Comparison of ENCODE assay signal across 23 mouse cellular contexts in genomic region chr9:122650862-122651261, GRCm38 (mm10).
DNase-seq lines count a peak whose midpoint lies in the region; ATAC-seq and TF ChIP-seq lines count a peak whose summit lies in the region.
"Had no signal": no experiment of that assay in that cellular context is flagged by ENCODE, and none has a peak within 500 bp of the region (broad histone marks: within the 10 kb centered on the region; RNA-seq: fewer than 3 reads in every experiment).

No protein-coding gene starts in this region.

- H3K4me2 ChIP-seq in forebrain, embryonic 16.5 days (ENCODE audit: low read length), result no peak overlapping the region
- H3K4me2 ChIP-seq: embryonic facial prominence, embryonic 13.5 days; embryonic facial prominence, embryonic 15.5 days; forebrain, embryonic 12.5 days had no signal

- no peak for TF ChIP-seq CTCF in left cerebral cortex, adult 2 months (IDR thresholded peaks at IDR 0.05)
- TF ChIP-seq CTCF in olfactory bulb, adult 2 months (IDR thresholded peaks at IDR 0.05; ENCODE audit: insufficient read depth, low read depth, low read length), result no peak

- 26% methylated on average over 3 of the region's 3 CpGs for WGBS in olfactory bulb, adult 2 months
- 92% methylated on average over 3 of the region's 3 CpGs for WGBS in forebrain, embryonic 16.5 days

- no peaks in the 10 kb centered on the region for H3K36me3 ChIP-seq in forebrain, embryonic 16.5 days (ENCODE audit: control insufficient read depth, insufficient read depth)
- H3K36me3 ChIP-seq: embryonic facial prominence, embryonic 13.5 days; embryonic facial prominence, embryonic 15.5 days; forebrain, embryonic 10.5 days; forebrain, embryonic 12.5 days had no signal

- no peak for ATAC-seq in forebrain, embryonic 16.5 days
- ATAC-seq: activated CD4-positive, CD25-positive, alpha-beta regulatory T cell, adult 4 months; forebrain, embryonic 14.5 days; forebrain, postnatal 0 days had no signal

- peaks cover 15% of the 10 kb centered on the region for H3K4me1 ChIP-seq in olfactory bulb, adult 2 months (ENCODE audit: control insufficient read depth, insufficient read depth, low read length)
- H3K4me1 ChIP-seq in forebrain, embryonic 16.5 days (replicated peaks; ENCODE audit: control insufficient read depth, insufficient read depth, low read length), result 0 out of 2 replicates have a peak, but pooled peaks cover 3% of the 10 kb centered on the region
- H3K4me1 ChIP-seq: embryonic facial prominence, embryonic 15.5 days had no signal

- peak overlapping the region; percentile 32; the same call in 1 of the 2 replicates for H3K27ac ChIP-seq in left cerebral cortex, adult 2 months
- H3K27ac ChIP-seq in olfactory bulb, adult 2 months (ENCODE audit: insufficient read depth, low read depth, low read length), result peak overlapping the region; percentile 34
- H3K27ac ChIP-seq in forebrain, embryonic 16.5 days (ENCODE audit: low read length), result no peak overlapping the region
- H3K27ac ChIP-seq: embryonic facial prominence, embryonic 13.5 days; embryonic facial prominence, embryonic 15.5 days; forebrain, embryonic 10.5 days; forebrain, embryonic 12.5 days had no signal

- intact Hi-C loops in left cerebral cortex, adult 2 months (cut with DNase I), result no loop called here

- H3K9me3 ChIP-seq in forebrain, embryonic 16.5 days (ENCODE audit: control insufficient read depth, low read length), result no peaks in the 10 kb centered on the region
- H3K9me3 ChIP-seq: embryonic facial prominence, embryonic 13.5 days; embryonic facial prominence, embryonic 15.5 days; forebrain, embryonic 10.5 days; forebrain, embryonic 12.5 days had no signal

- no peak overlapping the region for H3K9ac ChIP-seq in forebrain, embryonic 16.5 days (replicated peaks; ENCODE audit: low read depth, low read length)
- H3K9ac ChIP-seq: embryonic facial prominence, embryonic 13.5 days; embryonic facial prominence, embryonic 15.5 days; forebrain, embryonic 12.5 days; forebrain, postnatal 0 days had no signal

- no peak overlapping the region for H3K4me3 ChIP-seq in left cerebral cortex, adult 2 months
- no peak overlapping the region for H3K4me3 ChIP-seq in olfactory bulb, adult 2 months (ENCODE audit: insufficient read depth, low read depth, low read length)
- H3K4me3 ChIP-seq in forebrain, embryonic 16.5 days (replicated peaks; ENCODE audit: low read length), result no peak overlapping the region
- H3K4me3 ChIP-seq: embryonic facial prominence, embryonic 13.5 days; embryonic facial prominence, embryonic 15.5 days; erythroblast, embryonic 14.5 days; forebrain, embryonic 10.5 days; forebrain, embryonic 12.5 days had no signal

- DNase-seq in left cerebral cortex, adult 2 months (ENCODE audit: extremely low spot score in 1 of 2, low spot score in 2 of 2), result no peak
- no peak for DNase-seq in left cerebral cortex, adult 18-20 months (ENCODE audit: low spot score in 2 of 2)
- DNase-seq in brain, adult 2 months (ENCODE audit: low read depth, low spot score), result peak; percentile 80
- DNase-seq in cerebellum, postnatal 36 days, result no peak
- DNase-seq in adrenal gland, adult (ENCODE audit: inconsistent age in 2 of 2, low spot score in 1 of 2), result no peak
- DNase-seq: adrenal gland, adult 2 months; adrenal gland, postnatal 10 days; adrenal gland, postnatal 25 days; cerebellum, adult 18-20 months; cerebellum, adult 8-10 months; cerebellum, adult 9-11 months; cerebellum, postnatal 14 days; embryo, embryonic 11 days; forebrain, postnatal 0 days had no signal

- no peak for TF ChIP-seq POLR2A in olfactory bulb, adult 2 months (IDR thresholded peaks at IDR 0.05; ENCODE audit: insufficient read depth, low read depth, low read length)

- peaks cover 2% of the 10 kb centered on the region; the same call in 1 of the 2 replicates for H3K27me3 ChIP-seq in forebrain, embryonic 16.5 days (replicated peaks; ENCODE audit: control insufficient read depth, insufficient read depth, low read length)
- H3K27me3 ChIP-seq: embryonic facial prominence, embryonic 13.5 days; embryonic facial prominence, embryonic 15.5 days; forebrain, embryonic 12.5 days had no signal
